Mouse (Mus musculus) layer of hippocampus, adult 2 months (tissue): ENCODE results near the gene Lactb. TPM values are rescaled to one million over a fixed set of nuclear protein-coding genes. Genes with fewer than 3 reads are reported as not detected.
A peak's percentile ranks its signal among the peaks of the same experiment; 100 is the strongest.

ENCODE experiments used
- DNase-seq, 2 experiments: peaks; one replicate each; pipeline ENCODE4 v3.0.0; 2022; ENCODE audit warnings: low spot score in 2 of 2
- H3K27ac ChIP-seq: fragments of 200-600 bp; 2 replicates; pipeline ENCODE4 v1.8.1; 2022
- H3K4me3 ChIP-seq: fragments of 200-600 bp; 2 replicates; pipeline ENCODE4 v1.8.1; 2022; ENCODE audit warnings: mild to moderate bottlenecking
- CTCF ChIP-seq: fragments of 200-600 bp; conservative IDR thresholded peaks from 2 replicates; pipeline ENCODE4 v1.8.1; 2022; ENCODE audit warnings: antibody characterized with exemption, mild to moderate bottlenecking, moderate library complexity
- long read RNA-seq, 2 experiments: library from polyadenylated mRNA; stranded (forward); transcript quantifications; one replicate each; pipeline ENCODE4 v2.0.0; 2021; ENCODE audit warnings: borderline mapping rate in 2 of 2
- total RNA-seq, 2 experiments: library from RNA; stranded (reverse); gene quantifications; 2 replicates each; pipeline ENCODE4 v1.2.3; 2021

The Lactb gene
- 10 to 100 TPM; 13.0 to 14.7 TPM for total RNA-seq
- long read RNA-seq, experiment 1, transcript Lactb-201 (6 exons, 2,031 nt): major isoform, 12 of 13 reads
- long read RNA-seq, experiment 1, partial matches to known transcripts: 0 of 13 reads
- long read RNA-seq, experiment 1, other reads (novel, unspliced or antisense): 1 of 13 reads
- long read RNA-seq, experiment 2, transcript Lactb-201 (6 exons, 2,031 nt): major isoform, 10 of 13 reads
- long read RNA-seq, experiment 2, partial matches to known transcripts: 2 of 13 reads
- long read RNA-seq, experiment 2, other reads (novel, unspliced or antisense): 1 of 13 reads

DNA sequence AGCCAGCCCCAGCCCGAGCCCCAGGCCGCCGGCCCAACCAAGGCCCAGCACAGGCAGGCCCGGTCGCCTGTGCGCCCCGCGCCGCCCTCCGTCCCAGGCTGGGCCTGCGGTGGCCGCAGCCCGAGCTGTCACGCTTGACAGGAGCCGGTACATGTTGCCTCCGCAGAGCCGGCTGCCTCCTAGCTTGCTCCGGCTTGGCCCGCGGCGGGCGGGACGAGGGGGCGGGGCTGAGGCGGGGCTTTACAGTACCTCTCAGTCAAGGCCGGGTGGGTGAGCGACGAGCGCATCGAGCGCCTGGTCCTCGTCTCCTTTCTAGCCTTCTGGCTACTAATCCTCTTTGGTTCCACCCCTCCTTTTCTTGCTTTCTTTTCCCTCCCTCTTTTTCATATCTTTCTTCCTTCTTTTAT is at the start of gene Lactb:
Gene Lactb, minus strand, starts transcription at position 246 of the 407 bp plus-strand sequence.
- Histone ChIP-seq H3K27ac (peak within 1 kb of the TSS; percentile 94), H3K4me3 (peak within 1 kb of the TSS; percentile 87)
- peak; percentile 95 to 96 for DNase-seq
- no peak for TF ChIP-seq CTCF

DNA sequence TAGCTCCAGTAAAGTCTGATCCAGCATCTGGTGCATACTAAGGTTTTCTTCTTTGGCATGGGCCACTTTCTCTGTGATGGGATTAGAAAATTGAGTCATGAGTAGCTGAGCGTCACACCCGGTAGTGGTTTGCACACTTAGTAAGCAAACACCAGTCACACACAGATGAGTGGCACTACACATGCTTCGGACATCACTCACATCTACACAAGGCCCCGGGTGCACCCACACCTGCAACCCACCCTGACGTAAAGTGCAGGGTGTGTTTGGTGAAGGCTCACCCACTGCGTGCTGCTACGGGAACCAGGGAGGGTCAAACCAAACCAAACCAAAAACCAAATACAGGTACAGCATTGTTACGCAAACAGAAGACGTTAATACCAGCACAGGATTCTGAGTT is 48.1 kb upstream of the Lactb start:
- DNase-seq: no peak
- no peak overlapping the region for H3K27ac ChIP-seq
- no peak for TF ChIP-seq CTCF
- H3K4me3 ChIP-seq: no peak overlapping the region

DNA sequence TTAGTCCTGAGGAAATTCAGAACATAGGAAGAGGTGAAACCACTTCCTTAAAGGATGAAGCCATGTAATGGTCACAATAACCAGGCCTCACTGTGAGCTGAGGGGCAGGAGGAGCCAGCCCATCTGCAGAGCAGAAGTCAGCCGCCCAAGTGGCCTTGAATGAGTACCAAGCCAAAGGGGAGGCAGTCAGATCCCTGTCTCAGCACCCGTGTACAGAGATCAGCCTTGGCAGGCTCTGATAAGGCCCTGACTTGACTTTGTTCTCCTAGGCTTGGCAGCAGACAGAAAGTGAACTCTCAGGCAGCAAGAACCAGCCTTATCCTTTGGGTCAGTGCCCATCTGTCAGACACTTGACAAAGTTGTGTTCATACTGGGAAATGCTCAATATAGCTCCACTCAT is 44.8 kb upstream of the Lactb start:
- H3K27ac ChIP-seq: no peak overlapping the region
- DNase-seq: no peak
- no peak overlapping the region for H3K4me3 ChIP-seq
- no peak for TF ChIP-seq CTCF

DNA sequence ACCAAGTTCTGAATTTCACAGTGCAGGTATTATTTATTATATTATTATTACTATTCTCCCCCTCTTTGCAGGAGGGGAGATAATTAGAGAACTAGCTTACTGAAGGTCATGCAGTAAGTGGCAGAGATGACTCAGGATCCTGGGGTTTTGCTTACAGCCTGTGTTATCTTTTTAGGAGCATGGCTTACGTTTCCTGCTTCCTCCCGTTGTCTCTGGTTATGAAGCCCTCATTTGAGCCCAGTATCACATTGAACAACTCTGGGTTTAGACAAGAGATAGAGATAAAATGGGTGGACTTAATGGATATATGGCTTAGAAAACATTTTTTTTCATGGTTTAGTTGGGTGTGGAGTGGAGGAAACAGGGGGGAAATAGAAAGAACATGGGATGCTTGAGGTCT is 38.2 kb upstream of the Lactb start:
- no peak for DNase-seq
- Histone ChIP-seq H3K4me3 (no peak overlapping the region), H3K27ac (no peak overlapping the region)
- TF ChIP-seq CTCF: no peak

DNA sequence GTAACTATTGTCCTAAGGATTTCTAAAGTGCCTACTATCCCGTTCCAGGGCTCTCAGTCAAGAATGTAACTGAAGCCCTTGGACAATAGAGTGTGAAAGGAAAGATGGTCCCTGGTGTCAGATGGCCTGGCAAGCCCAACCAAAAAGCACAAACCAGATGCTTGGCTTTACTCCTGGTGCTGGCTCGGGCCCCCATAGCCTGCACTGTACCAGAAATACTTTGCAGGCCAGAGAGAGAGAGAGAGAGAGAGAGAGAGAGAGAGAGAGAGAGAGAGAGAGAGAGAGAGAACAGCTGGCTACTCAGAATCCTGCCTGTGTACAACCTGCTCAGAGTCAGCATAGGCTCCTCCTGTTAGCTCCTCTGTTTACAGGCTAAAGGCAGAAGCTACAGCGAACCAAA is 37.2 kb upstream of the Lactb start:
- Histone ChIP-seq H3K4me3 (no peak overlapping the region), H3K27ac (no peak overlapping the region)
- TF ChIP-seq CTCF: no peak
- DNase-seq: no peak

DNA sequence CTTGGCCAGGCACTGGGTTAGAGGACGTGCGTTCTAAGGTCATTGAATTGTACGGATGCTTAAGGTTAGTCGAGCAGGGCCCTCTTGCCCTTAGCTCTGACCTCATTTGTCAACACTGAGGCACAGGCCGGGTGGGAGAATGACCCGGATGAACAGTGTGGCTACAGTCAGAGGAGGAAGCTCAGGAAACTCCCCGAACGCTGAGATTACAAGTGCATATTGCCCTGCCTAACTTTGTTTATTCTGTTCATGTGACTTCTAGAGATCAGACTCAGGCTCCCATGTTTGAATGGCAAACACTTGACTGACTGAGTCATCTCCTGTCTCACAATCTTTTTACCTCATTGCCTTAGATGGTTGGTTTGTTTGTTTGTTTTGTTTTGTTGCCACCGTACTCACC is 36.2 kb upstream of the Lactb start:
- no peak overlapping the region for H3K27ac ChIP-seq
- TF ChIP-seq CTCF: no peak
- DNase-seq: no peak
- no peak overlapping the region for H3K4me3 ChIP-seq

DNA sequence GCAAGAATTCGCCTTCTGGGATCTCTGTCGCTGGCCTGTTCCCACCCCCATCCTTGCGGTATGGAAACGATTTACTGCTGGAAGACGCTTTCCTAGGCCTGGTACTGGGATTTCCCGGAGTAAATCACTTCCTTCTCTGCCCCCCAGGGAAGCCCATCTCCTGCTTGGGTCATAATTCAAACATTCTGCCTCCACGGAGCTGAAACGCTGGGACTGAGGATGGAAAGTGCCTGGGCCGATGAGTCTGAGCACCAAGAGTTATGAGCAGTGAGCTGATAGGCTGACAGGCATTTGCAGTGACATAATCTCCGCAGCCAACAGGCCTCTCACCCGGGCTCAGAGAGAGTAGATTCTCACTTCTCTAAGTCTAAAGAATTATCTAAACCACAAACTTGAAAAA is 33.5 kb upstream of the Lactb start:
- no peak overlapping the region for H3K4me3 ChIP-seq
- no peak overlapping the region for H3K27ac ChIP-seq
- no peak for TF ChIP-seq CTCF
- no peak for DNase-seq

DNA sequence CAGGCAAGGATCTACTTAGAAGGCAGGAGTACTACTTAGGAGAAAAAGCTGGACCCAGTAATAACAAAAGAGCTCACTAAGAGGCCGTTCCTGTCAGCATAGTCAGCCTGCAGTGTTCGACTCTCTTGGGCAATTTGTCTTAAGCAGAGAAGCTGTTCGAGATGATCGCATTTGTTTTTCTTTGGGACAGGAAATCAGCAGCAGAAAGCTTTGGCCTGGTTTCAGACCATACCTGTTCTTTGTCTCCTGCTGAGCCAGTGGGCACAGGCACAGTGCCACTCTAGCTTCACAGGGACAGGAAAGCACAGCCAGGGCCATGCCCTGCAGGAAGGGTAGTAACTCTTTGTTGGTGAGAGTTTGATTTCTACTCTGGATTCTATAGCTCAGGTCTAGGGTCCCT is 31.1 kb upstream of the Lactb start:
- no peak for DNase-seq
- no peak overlapping the region for H3K4me3 ChIP-seq
- no peak for TF ChIP-seq CTCF
- no peak overlapping the region for H3K27ac ChIP-seq

DNA sequence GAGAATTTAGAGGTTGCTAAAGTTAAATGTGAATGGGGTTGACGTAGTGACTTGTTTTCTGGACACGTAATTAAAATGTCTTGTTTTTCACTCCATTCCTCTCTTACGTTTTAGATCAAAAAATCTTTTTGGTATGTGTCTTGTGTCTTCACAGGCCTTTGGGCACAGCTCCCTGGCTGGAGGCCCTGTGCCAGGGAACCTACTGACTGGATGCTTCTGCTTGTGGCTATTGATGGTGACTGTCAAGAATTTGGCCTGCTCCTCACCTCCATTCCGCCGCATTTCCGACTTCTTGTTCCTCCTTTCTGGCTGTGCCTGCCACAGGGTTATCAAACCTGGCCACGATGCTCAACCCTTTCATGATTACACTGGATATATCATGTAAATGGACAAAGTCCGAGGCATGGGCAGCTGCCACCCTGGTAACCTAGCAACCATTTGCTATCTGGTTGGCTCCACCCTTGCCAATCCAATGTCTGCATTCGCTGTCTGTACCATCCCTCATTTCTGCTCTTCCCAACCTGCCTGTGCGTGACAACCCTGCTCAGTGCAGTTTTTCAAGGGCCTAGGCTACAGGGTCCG is 30.0 kb upstream of the Lactb start:
- no peak overlapping the region for H3K27ac ChIP-seq
- no peak for DNase-seq

DNA sequence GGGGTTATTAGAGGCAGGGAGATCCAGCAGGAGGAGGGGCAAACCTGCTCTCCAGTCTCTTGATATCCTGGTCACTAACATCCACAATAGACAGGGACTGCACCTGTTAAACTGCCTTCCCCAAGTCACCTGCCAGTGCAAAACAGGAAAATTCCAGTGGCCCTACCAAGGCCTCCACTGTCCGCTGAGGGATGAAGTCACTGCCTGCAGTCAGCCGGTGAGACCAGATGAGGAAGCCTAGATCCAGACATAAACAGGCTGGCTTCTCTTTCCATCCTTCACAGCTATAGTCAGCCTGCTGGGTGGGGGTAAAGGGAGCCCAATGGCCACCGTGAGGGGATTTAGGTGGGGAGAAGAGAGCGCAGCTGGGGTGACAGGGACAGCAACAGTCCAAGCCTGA is 28.4 kb upstream of the Lactb start:
- TF ChIP-seq CTCF: no peak
- Histone ChIP-seq H3K4me3 (no peak overlapping the region), H3K27ac (no peak overlapping the region)
- DNase-seq: no peak

More for the DNA sequence above, 30.0 kb upstream of the Lactb start:
- H3K4me3 ChIP-seq: no peak overlapping the region
- TF ChIP-seq CTCF: no peak

DNA sequence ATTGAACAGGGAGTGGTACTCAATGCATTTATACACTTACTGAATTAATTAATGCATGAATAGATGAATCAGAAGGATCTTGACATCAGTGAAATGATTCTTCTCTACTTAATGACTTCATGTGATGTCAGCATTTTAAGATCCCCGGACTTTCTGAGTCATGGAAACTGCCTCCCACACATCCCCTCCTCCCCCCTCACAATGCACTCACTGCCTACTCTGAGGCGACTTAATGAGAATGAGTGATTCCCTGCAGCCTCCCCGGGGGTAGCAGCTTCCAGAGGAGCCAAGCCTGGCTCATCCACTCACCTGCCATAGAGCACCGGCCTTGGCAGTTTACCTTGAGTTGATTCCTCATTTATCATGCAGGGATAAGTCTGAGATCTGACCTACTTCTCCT is 27.9 kb upstream of the Lactb start:
- DNase-seq: peak in 1 of 2 experiments; percentile 10
- Histone ChIP-seq H3K27ac (no peak overlapping the region), H3K4me3 (no peak overlapping the region)
- no peak for TF ChIP-seq CTCF

DNA sequence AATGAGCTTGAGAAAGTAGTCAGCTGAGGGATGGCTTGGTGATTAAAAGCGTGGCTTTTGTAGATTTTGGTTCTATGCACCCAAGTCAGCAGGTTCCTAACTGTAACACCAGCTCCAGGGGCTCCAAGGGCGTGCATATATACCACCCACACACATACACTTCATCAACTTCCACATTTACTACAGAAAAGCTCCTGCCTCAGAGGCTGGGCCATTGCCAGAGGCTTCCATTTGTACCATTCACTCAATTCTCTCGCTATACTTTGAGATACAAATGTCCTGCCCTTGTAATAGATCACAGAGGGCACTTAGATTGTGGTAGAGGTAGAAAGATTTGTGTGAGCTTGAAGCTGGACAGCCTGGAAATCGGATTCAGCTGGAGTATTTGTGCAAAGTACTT is 26.2 kb upstream of the Lactb start:
- Histone ChIP-seq H3K4me3 (no peak overlapping the region), H3K27ac (no peak overlapping the region)
- TF ChIP-seq CTCF: no peak
- DNase-seq: no peak

DNA sequence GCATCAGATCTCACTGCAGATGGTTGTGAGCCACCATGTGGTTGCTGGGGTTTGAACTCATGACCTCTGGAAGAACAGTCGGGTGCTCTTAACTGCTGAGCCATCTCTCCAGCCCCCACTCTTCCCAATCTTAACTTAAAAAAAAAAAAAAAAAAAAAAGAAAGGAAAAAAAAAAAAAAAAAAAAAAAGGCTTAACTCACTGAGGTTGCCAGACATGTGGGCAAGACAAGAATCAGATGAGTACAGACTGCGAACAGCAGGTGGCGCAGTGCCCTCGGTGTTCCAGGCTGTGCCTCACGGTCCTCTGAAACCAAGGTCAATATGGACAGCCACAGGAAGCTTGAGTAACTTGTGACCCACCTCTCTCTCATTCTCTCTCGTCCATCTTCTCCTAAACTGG is 25.8 kb upstream of the Lactb start:
- Histone ChIP-seq H3K4me3 (no peak overlapping the region), H3K27ac (no peak overlapping the region)
- peak; percentile 34 to 60 for DNase-seq
- peak; percentile 76 for TF ChIP-seq CTCF

DNA sequence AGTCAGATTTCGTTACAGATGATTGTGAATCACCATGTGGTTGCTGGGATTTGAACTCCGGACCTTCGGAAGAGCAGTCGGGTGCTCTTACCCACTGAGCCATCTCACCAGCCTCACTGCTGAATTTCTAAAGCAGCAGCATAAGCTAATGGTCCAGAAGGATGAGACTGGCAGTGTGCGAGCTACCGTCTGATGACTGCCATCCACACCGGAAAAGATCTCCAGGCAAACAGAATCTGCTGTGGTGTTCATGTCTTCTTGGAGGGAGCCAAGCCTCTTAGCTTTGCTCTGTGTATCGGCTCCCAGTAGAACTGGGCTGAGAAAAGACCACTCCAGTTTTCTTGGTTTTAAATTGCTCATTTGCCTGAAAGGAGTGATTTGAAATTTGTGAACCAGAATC is 24.4 kb upstream of the Lactb start:
- no peak for TF ChIP-seq CTCF
- DNase-seq: peak in 1 of 2 experiments; percentile 22
- Histone ChIP-seq H3K27ac (no peak overlapping the region), H3K4me3 (no peak overlapping the region)
